Mouse (Mus musculus): Measurements from ENCODE around the gene Psmc2.
A peak's percentile ranks its signal among the peaks of the same experiment; 100 is the strongest.

Psmc2 gene

GRCm38 (mm10) chr5:21803691-21804188 lies 18.7 kb downstream of the Psmc2 start:
- DNase-seq (ENCODE audit: extremely low read depth, insufficient read length, low spot score): no peak

GRCm38 (mm10) chr5:21804837-21805236 lies 19.8 kb downstream of the Psmc2 start:
- DNase-seq (ENCODE audit: extremely low read depth, insufficient read length, low spot score): no peak

GRCm38 (mm10) chr5:21810924-21811323 lies 25.8 kb downstream of the Psmc2 start:
- no peak for DNase-seq (ENCODE audit: extremely low read depth, insufficient read length, low spot score)

- DNase-seq (ENCODE audit: extremely low read depth, insufficient read length, low spot score): peak; percentile 9
These were observed 28.9 kb downstream of the Psmc2 start for GRCm38 (mm10) chr5:21813994-21814393.

GRCm38 (mm10) chr5:21826370-21826769 lies 41.3 kb downstream of the Psmc2 start:
- no peak for DNase-seq (ENCODE audit: extremely low read depth, insufficient read length, low spot score)

- no peak for DNase-seq (ENCODE audit: extremely low read depth, insufficient read length, low spot score)
These were observed 42.6 kb downstream of the Psmc2 start for GRCm38 (mm10) chr5:21827643-21828042.

- DNase-seq (ENCODE audit: extremely low read depth, insufficient read length, low spot score): no peak
These were observed 43.8 kb downstream of the Psmc2 start for GRCm38 (mm10) chr5:21828855-21829254.

GRCm38 (mm10) chr5:21831761-21832160 lies 46.7 kb downstream of the Psmc2 start:
- DNase-seq (ENCODE audit: extremely low read depth, insufficient read length, low spot score): no peak

- no peak for DNase-seq (ENCODE audit: extremely low read depth, insufficient read length, low spot score)
These were observed 59.6 kb downstream of the Psmc2 start for GRCm38 (mm10) chr5:21844676-21845075.

- DNase-seq (ENCODE audit: extremely low read depth, insufficient read length, low spot score): no peak
These were observed 61.7 kb downstream of the Psmc2 start for GRCm38 (mm10) chr5:21846616-21847290.

GRCm38 (mm10) chr5:21847438-21847837 lies 62.4 kb downstream of the Psmc2 start:
- DNase-seq (ENCODE audit: extremely low read depth, insufficient read length, low spot score): no peak

- no peak for DNase-seq (ENCODE audit: extremely low read depth, insufficient read length, low spot score)
These were observed 66.7 kb downstream of the Psmc2 start for GRCm38 (mm10) chr5:21851679-21852340.
